Mouse (Mus musculus): Measurements from ENCODE around the gene Svbp.

Svbp gene

DNA sequence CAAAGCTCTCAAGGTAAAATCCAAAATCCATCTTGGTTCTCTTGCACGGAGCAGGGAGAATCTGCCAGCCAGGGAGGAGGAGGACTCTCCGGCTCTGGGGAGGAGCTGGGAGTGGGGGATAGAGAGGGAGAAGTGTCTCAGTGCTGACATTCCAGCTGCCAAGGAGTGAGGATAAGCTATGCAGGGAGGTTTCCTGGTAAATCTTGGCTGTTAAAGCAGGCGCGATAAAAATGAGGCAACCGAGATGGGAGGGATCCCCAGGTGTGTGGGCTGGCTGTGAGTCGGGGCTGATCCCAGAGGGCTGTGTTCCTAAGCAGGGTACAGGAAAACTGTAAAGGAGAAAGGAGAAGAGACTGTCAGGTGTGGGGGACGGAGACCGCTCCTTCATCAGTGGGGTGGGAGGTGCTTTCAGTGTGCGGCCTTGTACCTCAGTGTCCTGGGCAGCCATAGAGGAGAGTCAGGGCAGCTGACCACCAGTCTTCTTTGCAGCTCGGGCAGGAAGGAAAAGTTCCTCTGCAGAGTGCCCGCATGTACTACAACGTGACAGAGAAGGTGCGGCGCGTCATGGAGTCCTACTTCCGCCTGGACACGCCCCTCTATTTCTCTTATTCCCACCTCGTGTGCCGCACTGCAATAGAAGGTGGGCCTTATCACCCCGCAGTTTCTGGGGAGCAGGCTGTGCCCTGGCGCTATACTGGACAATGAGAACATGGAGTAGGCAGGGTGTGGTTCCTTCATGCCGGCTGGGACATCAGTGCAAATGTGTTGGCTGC is 49.5 kb downstream of the Svbp start:
- in situ Hi-C loops (cut with MboI; ENCODE audit: low sequenced_read_pairs), result loop anchor here (10.0 kb wide), 1 partner anchor 100 kb away; no protein-coding TSS in a partner anchor

DNA sequence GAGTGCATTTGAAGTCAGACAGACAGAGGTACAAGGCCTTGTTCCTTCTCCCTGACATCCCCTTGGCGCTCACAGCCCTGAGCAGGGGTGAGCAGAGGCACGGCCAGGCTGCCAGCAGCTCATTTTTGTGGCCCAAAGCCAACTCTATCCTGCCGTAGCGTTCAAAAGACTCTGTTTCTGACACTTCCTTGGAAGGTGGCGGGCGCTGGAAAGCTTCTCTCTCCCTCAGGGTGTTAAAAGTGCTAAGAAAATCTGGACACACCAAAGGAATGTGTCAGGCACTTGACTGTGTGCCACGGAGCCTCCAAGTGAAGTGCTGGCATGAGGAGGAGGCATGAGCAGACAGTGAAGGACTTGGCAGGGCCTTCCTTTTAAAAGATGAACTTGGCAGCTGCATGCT is 50.5 kb downstream of the Svbp start:
- in situ Hi-C loops (cut with MboI; ENCODE audit: low sequenced_read_pairs), result loop anchor here (10.0 kb wide), 1 partner anchor 99 kb away; no protein-coding TSS in a partner anchor

DNA sequence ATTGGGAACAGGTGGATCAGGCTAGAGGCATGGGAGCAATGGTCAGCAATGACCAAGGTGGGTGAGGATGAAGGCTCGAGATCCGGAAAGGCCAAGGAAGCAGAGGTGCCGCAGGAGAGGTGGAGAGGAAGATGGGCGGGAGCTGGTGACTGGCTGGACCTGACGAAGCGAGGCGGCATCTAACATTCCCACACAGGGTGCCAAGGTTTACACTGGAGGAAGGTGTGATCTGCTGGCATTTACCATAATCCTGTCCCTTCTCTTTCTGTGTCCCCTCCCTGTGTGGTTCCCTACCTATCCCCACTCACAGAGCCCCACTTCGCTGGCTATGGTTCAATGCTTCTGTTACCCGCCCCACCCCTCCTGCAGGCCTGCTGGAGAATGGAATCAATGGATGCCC is 50.9 kb downstream of the Svbp start:
- in situ Hi-C loops (cut with MboI; ENCODE audit: low sequenced_read_pairs), result loop anchor here (10.0 kb wide), 1 partner anchor 99 kb away; no protein-coding TSS in a partner anchor

DNA sequence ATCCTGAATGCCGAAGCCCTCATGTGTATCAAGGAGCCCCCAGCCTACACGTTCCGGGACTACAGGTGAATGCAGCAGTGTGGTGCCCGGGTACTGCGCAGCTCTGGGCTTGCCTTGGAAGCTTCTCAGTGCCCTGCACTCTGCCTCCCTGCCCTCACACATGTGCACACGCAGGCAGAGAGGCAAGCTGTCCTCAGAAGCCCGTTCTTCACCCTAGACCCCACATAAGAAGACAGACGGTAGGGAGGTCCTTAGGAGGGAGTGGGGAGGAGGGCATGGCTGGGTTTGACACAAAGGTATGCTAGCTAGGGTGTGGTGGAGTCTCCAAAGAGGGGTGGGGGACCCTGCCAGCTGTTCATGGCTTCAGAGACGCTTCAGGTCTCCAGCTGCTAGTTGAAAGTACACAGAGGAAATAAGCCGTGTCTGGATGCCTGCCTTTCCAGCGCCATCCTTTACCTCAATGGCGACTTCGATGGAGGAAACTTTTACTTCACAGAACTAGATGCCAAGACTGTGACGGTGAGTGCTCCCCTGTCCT is 51.7 kb downstream of the Svbp start:
- in situ Hi-C loops (cut with MboI; ENCODE audit: low sequenced_read_pairs), result loop anchor here (10.0 kb wide), 1 partner anchor 98 kb away; no protein-coding TSS in a partner anchor

DNA sequence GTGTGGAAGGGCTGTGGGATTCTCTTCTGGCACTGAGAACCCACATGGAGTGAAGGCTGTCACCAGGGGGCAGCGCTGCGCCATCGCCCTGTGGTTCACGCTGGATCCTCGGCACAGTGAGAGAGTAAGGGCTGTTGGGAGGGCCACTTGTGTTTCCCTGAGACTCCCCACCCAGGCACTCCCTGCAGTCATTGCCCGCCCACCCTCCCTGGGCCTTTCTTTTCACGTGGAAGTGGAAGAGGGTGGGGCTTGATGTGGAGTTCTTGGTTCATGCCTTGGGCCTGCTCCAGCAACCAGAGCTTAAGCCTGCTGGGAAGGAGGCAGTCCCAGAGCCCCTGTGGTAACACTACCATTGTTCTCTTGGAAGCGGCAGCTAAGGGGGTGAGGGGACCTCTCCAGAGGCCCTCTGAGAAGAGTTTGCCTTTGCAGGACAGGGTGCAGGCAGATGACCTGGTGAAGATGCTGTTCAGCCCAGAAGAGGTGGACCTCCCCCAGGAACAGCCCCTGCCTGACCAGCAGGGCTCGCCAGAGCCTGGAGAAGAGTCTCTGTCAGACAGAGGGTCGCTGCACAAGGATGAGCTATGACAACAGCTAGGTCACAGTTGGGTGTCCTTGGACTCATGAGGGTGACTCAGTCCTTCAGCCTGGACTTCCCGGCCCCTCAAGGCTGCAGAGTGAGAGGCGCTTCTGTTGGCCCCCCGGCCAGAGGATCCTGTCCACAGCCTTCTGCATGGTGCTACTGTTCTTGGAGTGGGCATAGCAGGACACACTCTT is 52.5 kb downstream of the Svbp start:
- in situ Hi-C loops (cut with MboI; ENCODE audit: low sequenced_read_pairs), result loop anchor here (10.0 kb wide), 1 partner anchor 97 kb away; no protein-coding TSS in a partner anchor

DNA sequence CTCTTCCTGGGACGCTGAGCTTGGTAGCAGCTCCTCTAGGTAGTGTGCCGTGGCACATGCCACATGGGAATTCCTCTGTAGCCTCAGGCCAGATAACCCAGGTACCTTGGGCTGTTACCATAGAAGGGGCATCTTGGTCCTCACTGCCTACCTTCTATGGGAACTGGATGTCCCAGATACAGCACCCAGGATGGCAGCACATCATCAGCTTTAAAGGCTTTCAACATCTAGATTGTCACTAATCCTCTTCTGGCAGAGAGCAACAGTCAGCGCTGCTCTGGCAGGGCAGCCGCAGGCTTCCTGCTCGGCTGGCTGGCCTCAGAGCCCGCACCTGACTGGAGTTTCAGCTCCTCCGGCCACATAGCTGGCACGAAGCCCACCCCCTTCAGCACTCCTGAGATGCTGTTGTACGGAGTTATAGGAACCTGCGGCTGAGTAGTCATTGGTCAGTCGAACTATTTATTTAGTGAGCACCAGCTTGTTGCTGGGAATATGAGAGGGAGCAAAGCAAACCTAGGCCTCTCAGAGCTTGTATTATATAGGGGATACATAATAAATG is 53.4 kb downstream of the Svbp start:
- in situ Hi-C loops (cut with MboI; ENCODE audit: low sequenced_read_pairs), result loop anchor here (10.0 kb wide), 1 partner anchor 96 kb away; no protein-coding TSS in a partner anchor

All from CH12F3 (cell line).